Mouse (Mus musculus) spleen, adult 2 months (tissue): ENCODE measurements around the gene Eln. TPM values are rescaled to one million over a fixed set of nuclear protein-coding genes. Genes with fewer than 3 reads are reported as not detected.

Source experiments
- DNase-seq, 2 experiments: peaks; one replicate each; pipeline versions ENCODE4 v3.0.0 to v3.0.0-alpha.2; 2012 to 2021; ENCODE audit warnings: low spot score in 2 of 2, low read depth in 1 of 2
- H3K27ac ChIP-seq: fragments of 200-500 bp; 2 replicates; pipeline ENCODE4 v1.5.1; 2012; ENCODE audit warnings: low read length, inconsistent platforms; ENCODE audit not compliant: insufficient read depth
- H3K27me3 ChIP-seq: fragments of 200-500 bp; 2 replicates; pipeline ENCODE4 v1.6.1; 2012; ENCODE audit warnings: mild to moderate bottlenecking, moderate library complexity, low read length, inconsistent platforms; ENCODE audit not compliant: control insufficient read depth, insufficient read depth
- H3K36me3 ChIP-seq: fragments of 200-500 bp; 2 replicates; pipeline ENCODE4 v1.6.1; 2012; ENCODE audit warnings: mild to moderate bottlenecking, low read length, inconsistent platforms; ENCODE audit not compliant: control insufficient read depth, insufficient read depth
- H3K4me1 ChIP-seq: fragments of 200-500 bp; 2 replicates; pipeline ENCODE4 v1.6.1; 2011; ENCODE audit warnings: inconsistent platforms; ENCODE audit not compliant: control insufficient read depth, insufficient read depth, insufficient read length
- H3K4me3 ChIP-seq: fragments of 200-500 bp; 2 replicates; pipeline ENCODE4 v1.5.1; 2011; ENCODE audit warnings: mild to moderate bottlenecking, inconsistent platforms; ENCODE audit not compliant: insufficient read depth, insufficient read length; ENCODE audit errors: extremely low read depth
- CTCF ChIP-seq: fragments of 200-500 bp; IDR thresholded peaks from 2 replicates; pipeline ENCODE4 v1.5.1; 2011; ENCODE audit warnings: mild to moderate bottlenecking, inconsistent platforms; ENCODE audit not compliant: insufficient read depth, insufficient read length, insufficient replicate concordance; ENCODE audit errors: extremely low read depth
- POLR2A ChIP-seq: fragments of 200-500 bp; IDR thresholded peaks from 2 replicates; pipeline ENCODE4 v1.6.1; 2011; ENCODE audit warnings: low read depth, low read length, inconsistent platforms
- WGBS: fragments of 180-500 bp; shearing (Covaris S2); methylation state at CpG from one replicate; pipeline ENCODE4 v1.1.7; 2018; 5-methylcytosine and 5-hydroxymethylcytosine counted together
- polyA plus RNA-seq: library from polyadenylated mRNA; depleted of rRNA; stranded (reverse); fragments of >200 nt; gene quantifications from 2 replicates; pipeline ENCODE4 v1.2.3, GENCODE M21; 2012

Eln gene
- polyA plus RNA-seq, 1 experiment, result 39.4 TPM

- Histone ChIP-seq H3K4me1 (peaks cover 5% of the 10 kb centered on the region), H3K27me3 (no peaks in the 10 kb centered on the region), H3K4me3 (peak overlapping the region; percentile 45), H3K27ac (peak overlapping the region; percentile 77), H3K36me3 (no peaks in the 10 kb centered on the region)
- DNase-seq, result peak; percentile 99 to 100
- WGBS, result under 1% methylated on average over 37 of the region's 38 CpGs
- peak; percentile 43; the same call in 1 of the 2 replicates for TF ChIP-seq CTCF
- TF ChIP-seq POLR2A, result no peak
These were observed 58.3 kb downstream of the Eln start for GRCm38 (mm10) chr5:134688718-134689284.

GRCm38 (mm10) chr5:134688086-134688717, 58.9 kb downstream of the Eln start, which contains the start of gene Limk1:
TSS of gene Limk1 (minus strand) at chr5:134688598.
- TF ChIP-seq CTCF (no peak), POLR2A (no peak)
- peaks cover 5% of the 10 kb centered on the region for H3K4me1 ChIP-seq
- peak within 1 kb of the TSS; percentile 77 for H3K27ac ChIP-seq
- no peak for DNase-seq
- H3K4me3 ChIP-seq, result peak within 1 kb of the TSS; percentile 62
- WGBS, result 2% methylated on average over 63 of the region's 69 CpGs
- H3K36me3 ChIP-seq, result no peaks in the 10 kb centered on the region
- H3K27me3 ChIP-seq, result no peaks in the 10 kb centered on the region

- WGBS, result 96% methylated on average over 1 of the region's 1 CpGs
- Histone ChIP-seq H3K36me3 (no peaks in the 10 kb centered on the region), H3K27ac (no peak overlapping the region), H3K4me3 (no peak overlapping the region), H3K4me1 (peaks cover 5% of the 10 kb centered on the region), H3K27me3 (no peaks in the 10 kb centered on the region)
- no peak for TF ChIP-seq POLR2A
- no peak for TF ChIP-seq CTCF
- DNase-seq, result no peak
These were observed 59.9 kb downstream of the Eln start for GRCm38 (mm10) chr5:134687187-134687586.

GRCm38 (mm10) chr5:134686541-134686940, 60.6 kb downstream of the Eln start:
- H3K27ac ChIP-seq, result no peak overlapping the region
- 94% methylated on average over 6 of the region's 6 CpGs for WGBS
- no peak for TF ChIP-seq CTCF
- TF ChIP-seq POLR2A, result no peak
- no peaks in the 10 kb centered on the region for H3K27me3 ChIP-seq
- H3K4me3 ChIP-seq, result no peak overlapping the region
- H3K36me3 ChIP-seq, result no peaks in the 10 kb centered on the region
- H3K4me1 ChIP-seq, result peaks cover 5% of the 10 kb centered on the region
- DNase-seq, result no peak

GRCm38 (mm10) chr5:134684398-134684797, 62.7 kb downstream of the Eln start:
- peaks cover 5% of the 10 kb centered on the region for H3K4me1 ChIP-seq
- TF ChIP-seq POLR2A (no peak), CTCF (no peak)
- DNase-seq, result no peak

GRCm38 (mm10) chr5:134683813-134684212, 63.3 kb downstream of the Eln start:
- Histone ChIP-seq H3K4me3 (no peak overlapping the region), H3K36me3 (no peaks in the 10 kb centered on the region), H3K27me3 (no peaks in the 10 kb centered on the region), H3K4me1 (peaks cover 6% of the 10 kb centered on the region; the same call in 1 of the 2 replicates), H3K27ac (no peak overlapping the region)
- 52% methylated on average over 2 of the region's 2 CpGs for WGBS
- TF ChIP-seq POLR2A, result no peak
- TF ChIP-seq CTCF, result no peak
- no peak for DNase-seq

More at GRCm38 (mm10) chr5:134684398-134684797, 62.7 kb downstream of the Eln start:
- no peaks in the 10 kb centered on the region for H3K36me3 ChIP-seq
- H3K4me3 ChIP-seq, result no peak overlapping the region
- H3K27ac ChIP-seq, result no peak overlapping the region
- WGBS, result 94% methylated on average over 2 of the region's 2 CpGs
- no peaks in the 10 kb centered on the region for H3K27me3 ChIP-seq

- 89% methylated on average over 12 of the region's 12 CpGs for WGBS
- H3K27ac ChIP-seq, result no peak overlapping the region
- H3K36me3 ChIP-seq, result no peaks in the 10 kb centered on the region
- DNase-seq, result no peak
- peaks cover 21% of the 10 kb centered on the region; the same call in 1 of the 2 replicates for H3K4me1 ChIP-seq
- no peak overlapping the region for H3K4me3 ChIP-seq
- no peaks in the 10 kb centered on the region for H3K27me3 ChIP-seq
- TF ChIP-seq POLR2A (no peak), CTCF (no peak)
These were observed 66.9 kb downstream of the Eln start for GRCm38 (mm10) chr5:134680238-134680637.
